Mouse (Mus musculus) megakaryocyte-erythroid progenitor cell, adult 5 weeks (primary cell): ENCODE measurements around the gene Ciao2a. TPM values are rescaled to one million over a fixed set of nuclear protein-coding genes. Genes with fewer than 3 reads are reported as not detected.

Source experiments
- polyA plus RNA-seq: library from polyadenylated mRNA; stranded (reverse); fragments of >175 nt; gene quantifications from 2 replicates; pipeline ENCODE4 v1.2.3, GENCODE M21; 2012

The Ciao2a gene
- polyA plus RNA-seq = 26.3 and 26.5 TPM in 2 replicates

DNA sequence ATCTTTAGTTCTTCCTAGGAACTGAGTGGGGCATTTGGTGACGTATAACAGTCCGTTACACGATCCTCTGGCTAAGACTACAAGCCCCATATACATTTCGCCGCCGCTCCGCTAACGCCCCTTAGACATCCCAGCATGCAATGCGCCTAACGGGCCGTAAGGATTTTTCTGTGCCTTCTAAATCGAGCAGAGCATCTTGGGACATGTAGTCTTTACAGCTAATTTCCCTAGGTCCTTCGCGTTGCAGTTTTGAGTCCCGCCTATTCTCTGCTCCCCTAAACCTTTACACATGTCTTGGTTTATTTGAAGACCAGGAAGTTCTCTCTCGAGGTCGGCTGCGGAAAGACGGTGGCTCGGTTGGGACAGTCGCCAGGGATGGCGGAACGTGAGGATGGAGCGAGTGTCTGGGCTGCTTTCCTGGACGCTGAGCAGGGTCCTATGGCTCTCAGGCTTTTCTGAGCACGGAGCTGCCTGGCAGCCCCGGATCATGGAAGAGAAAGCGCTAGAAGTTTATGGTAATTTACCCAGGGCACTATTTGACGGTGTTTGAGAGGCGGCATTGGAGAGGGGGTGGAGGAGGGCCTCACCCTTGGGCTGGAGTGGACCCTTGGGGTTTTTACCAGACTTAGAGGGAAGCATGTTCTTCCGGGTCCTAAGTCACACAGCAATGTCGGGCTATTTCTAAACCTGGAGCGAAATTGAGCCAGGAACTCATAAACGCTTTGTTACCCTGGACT is at the start of gene Ciao2a, which contains the start of gene Snx1:
Ciao2a (plus strand) TSS at position 156 of the 737 bp plus-strand sequence.
Snx1 (minus strand) TSS at position 132 of the 737 bp plus-strand sequence.

GRCm38 (mm10) chr9:66157958-66158830 is 31.8 kb downstream of the Ciao2a start, which contains the start of gene Dapk2:
Gene Dapk2 (plus strand): TSS chr9:66158223.

Other genes starting within 250 kb of the Ciao2a start
- gene Pclaf, start 236.4 kb upstream of the Ciao2a start, polyA plus RNA-seq = 5.3 and 9.3 TPM in 2 replicates
- gene Trip4, start 217.8 kb upstream of the Ciao2a start, polyA plus RNA-seq = 2.2 and 3.1 TPM in 2 replicates
- gene Csnk1g1, start 217.7 kb upstream of the Ciao2a start, polyA plus RNA-seq = 5.7 and 5.9 TPM in 2 replicates
- 243 and 332 TPM in 2 replicates for gene Ppib, start 66.4 kb upstream of the Ciao2a start, polyA plus RNA-seq
- gene Snx22, start 56.9 kb upstream of the Ciao2a start, polyA plus RNA-seq = 0.78 and 0.82 TPM in 2 replicates
- 189 and 200 TPM in 2 replicates for gene Snx1, start within 50 bp of the Ciao2a start, polyA plus RNA-seq
- gene Dapk2, start 31.6 kb downstream of the Ciao2a start, polyA plus RNA-seq = 1.8 and 2.3 TPM in 2 replicates
- gene Herc1, start 223.8 kb downstream of the Ciao2a start, polyA plus RNA-seq = 5.2 and 6.2 TPM in 2 replicates